ENCODE assay signal across 15 mouse cellular contexts in genomic region chr12:3911831-3912348, GRCm38 (mm10).
"Had no signal": no experiment of that assay in that cellular context is flagged by ENCODE, and none has a peak within 500 bp of the region (broad histone marks: within the 10 kb centered on the region; RNA-seq: fewer than 3 reads in every experiment).

No protein-coding gene starts in this region.

- H3K4me3 ChIP-seq: layer of hippocampus, adult 2 months; limb, embryonic 10.5 days; limb, embryonic 13.5 days; liver, embryonic 13.5 days had no signal

- H3K9ac ChIP-seq: limb, embryonic 13.5 days; liver, embryonic 13.5 days had no signal

- H3K27ac ChIP-seq: kidney, postnatal 0 days; layer of hippocampus, adult 2 months; limb, embryonic 10.5 days; limb, embryonic 13.5 days; liver, embryonic 13.5 days had no signal

- H3K9me3 ChIP-seq: limb, embryonic 10.5 days; limb, embryonic 13.5 days; liver, embryonic 13.5 days had no signal

- H3K4me2 ChIP-seq: limb, embryonic 13.5 days; liver, embryonic 13.5 days; midbrain, embryonic 11.5 days had no signal

- DNase-seq: kidney, adult 2 months; kidney, postnatal 25 days; layer of hippocampus, adult 9-11 months; liver, embryonic 13.5 days; lung, adult 2 months; lung, postnatal 14 days; lung, postnatal 4 days; midbrain, embryonic 14.5 days; thymus, adult 18-20 months; thymus, postnatal 36 days had no signal

- H3K27me3 ChIP-seq: limb, embryonic 13.5 days; liver, embryonic 13.5 days had no signal

- H3K4me1 ChIP-seq: limb, embryonic 10.5 days had no signal
